Mouse (Mus musculus): Measurements from ENCODE around the gene Clec2g. TPM values are rescaled to one million over a fixed set of nuclear protein-coding genes. Genes with fewer than 3 reads are reported as not detected.
"Not testable (repeated sequence)": the region's sequence is repeated elsewhere in the genome, so short reads cannot be mapped to it uniquely, and the experiment has no call there.

Clec2g gene
- polyA plus RNA-seq, 1 experiment: not detected

DNA sequence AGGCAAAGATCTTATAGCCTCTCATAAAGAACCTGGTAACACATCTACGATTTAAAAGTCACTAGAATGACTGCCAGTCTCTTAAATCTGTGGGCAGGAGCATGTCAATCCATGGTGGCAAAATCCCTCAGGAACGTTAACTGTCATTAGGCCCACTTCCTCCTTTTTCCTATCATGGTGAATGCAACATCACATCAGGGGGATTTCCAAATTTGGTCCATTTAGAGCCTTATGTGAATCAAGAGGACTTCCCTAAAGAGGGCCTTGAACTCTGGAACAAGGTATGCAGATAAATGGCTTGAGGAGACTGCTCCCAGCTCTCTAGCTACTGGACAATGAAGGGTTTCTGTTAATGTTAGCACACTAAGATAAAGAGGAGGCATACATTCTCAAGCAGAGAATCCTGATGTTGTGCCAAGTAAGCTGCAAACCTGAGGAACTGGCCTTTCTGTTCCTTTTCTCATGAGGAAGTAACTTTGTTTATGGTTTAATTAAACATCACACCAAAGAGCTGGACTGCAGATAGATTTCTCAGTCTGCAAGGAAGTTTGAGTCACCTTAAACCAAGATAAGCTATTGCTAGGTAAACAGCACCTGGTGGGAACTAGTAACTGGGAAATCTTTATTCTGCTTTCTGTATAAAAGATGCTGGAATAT is 20.5 kb upstream of the Clec2g start:
- H3K27me3 ChIP-seq (ENCODE audit: control insufficient read depth, insufficient read depth, insufficient read length): no peaks in the 10 kb centered on the region
- TF ChIP-seq CTCF (IDR thresholded peaks at IDR 0.05; ENCODE audit: control insufficient read depth, insufficient read depth, insufficient read length) (no peak), CEBPB (IDR thresholded peaks at IDR 0.05; ENCODE audit: low read depth) (no peak)
- H3K79me3 ChIP-seq (ENCODE audit: low read depth): no peaks in the 10 kb centered on the region
- no peak overlapping the region for H3ac ChIP-seq (ENCODE audit: control insufficient read depth, insufficient read length, low read depth)
- no peaks in the 10 kb centered on the region for H3K36me3 ChIP-seq (ENCODE audit: control insufficient read depth, insufficient read depth)
- no peaks in the 10 kb centered on the region for H3K79me2 ChIP-seq (ENCODE audit: control insufficient read depth, insufficient read depth)
- no peak overlapping the region for H3K4me3 ChIP-seq (ENCODE audit: insufficient read depth, poor library complexity, severe bottlenecking)

DNA sequence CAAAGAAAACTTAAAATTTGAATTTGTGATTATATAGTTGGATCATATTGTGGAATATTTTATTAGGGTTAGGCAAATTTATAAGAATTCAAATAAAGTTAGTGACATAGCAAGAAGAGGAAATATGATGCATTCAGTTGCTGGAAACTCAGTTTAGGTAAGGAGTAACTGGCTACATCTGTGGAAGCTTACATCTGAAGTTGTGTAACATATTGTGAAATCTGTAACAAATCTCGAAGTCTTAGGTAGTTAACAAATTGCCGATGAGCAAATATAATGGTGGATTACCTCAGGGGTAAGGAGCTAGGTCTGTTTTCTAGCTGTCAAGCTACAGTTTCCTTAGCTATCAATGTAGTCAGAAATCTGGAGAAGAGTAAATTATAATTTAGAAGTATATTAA is 16.9 kb upstream of the Clec2g start:
- Histone ChIP-seq H3ac (ENCODE audit: control insufficient read depth, insufficient read length, low read depth) (no peak overlapping the region), H3K36me3 (ENCODE audit: control insufficient read depth, insufficient read depth) (no peaks in the 10 kb centered on the region), H3K27me3 (ENCODE audit: control insufficient read depth, insufficient read depth, insufficient read length) (no peaks in the 10 kb centered on the region), H3K79me3 (ENCODE audit: low read depth) (no peaks in the 10 kb centered on the region), H3K4me3 (ENCODE audit: insufficient read depth, poor library complexity, severe bottlenecking) (no peak overlapping the region), H3K79me2 (ENCODE audit: control insufficient read depth, insufficient read depth) (no peaks in the 10 kb centered on the region)
- TF ChIP-seq CEBPB (IDR thresholded peaks at IDR 0.05; ENCODE audit: low read depth) (no peak), MYOG (IDR thresholded peaks at IDR 0.05; ENCODE audit: control insufficient read depth, extremely low read depth, insufficient read length) (no peak), CTCF (IDR thresholded peaks at IDR 0.05; ENCODE audit: control insufficient read depth, insufficient read depth, insufficient read length) (no peak), USF1 (IDR thresholded peaks at IDR 0.05; ENCODE audit: low read depth) (no peak), FOSL1 (IDR thresholded peaks at IDR 0.05; ENCODE audit: insufficient read depth, low read length, poor library complexity, severe bottlenecking) (no peak), MYOD1 (IDR thresholded peaks at IDR 0.05; ENCODE audit: control insufficient read depth, insufficient read length, low read depth) (no peak)

DNA sequence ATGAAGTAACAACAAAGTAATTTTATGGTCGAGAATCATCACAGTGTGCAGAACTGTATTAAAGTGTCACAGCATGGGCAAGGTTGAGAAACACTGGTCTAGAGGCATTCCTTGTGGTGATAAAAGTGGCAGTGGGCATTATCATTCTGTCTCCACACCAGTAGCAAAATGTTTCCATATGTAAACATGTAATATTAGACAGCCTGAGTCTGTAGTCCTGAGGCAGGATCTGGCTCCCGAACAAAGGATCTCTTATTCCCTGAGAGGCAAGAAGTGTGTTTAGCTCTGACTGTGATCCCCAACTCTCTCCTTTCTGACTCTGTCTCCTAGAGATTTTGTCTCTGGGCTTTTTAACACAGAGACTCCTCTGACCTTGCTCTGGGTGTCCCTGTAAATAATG is 1.1 kb upstream of the Clec2g start:
- Histone ChIP-seq H3K27me3 (ENCODE audit: control insufficient read depth, insufficient read depth, insufficient read length) (no peaks in the 10 kb centered on the region), H3ac (ENCODE audit: control insufficient read depth, insufficient read length, low read depth) (no peak overlapping the region), H3K36me3 (ENCODE audit: control insufficient read depth, insufficient read depth) (no peaks in the 10 kb centered on the region), H3K79me2 (ENCODE audit: control insufficient read depth, insufficient read depth) (no peaks in the 10 kb centered on the region), H3K79me3 (ENCODE audit: low read depth) (no peaks in the 10 kb centered on the region), H3K4me3 (ENCODE audit: insufficient read depth, poor library complexity, severe bottlenecking) (no peak overlapping the region)
- TF ChIP-seq MYOD1 (IDR thresholded peaks at IDR 0.05; ENCODE audit: control insufficient read depth, insufficient read length, low read depth): no peak
- TF ChIP-seq CTCF (IDR thresholded peaks at IDR 0.05; ENCODE audit: control insufficient read depth, insufficient read depth, insufficient read length): no peak
- TF ChIP-seq USF1 (IDR thresholded peaks at IDR 0.05; ENCODE audit: low read depth): no peak
- TF ChIP-seq CEBPB (IDR thresholded peaks at IDR 0.05; ENCODE audit: low read depth): no peak
- no peak for TF ChIP-seq MYOG (IDR thresholded peaks at IDR 0.05; ENCODE audit: control insufficient read depth, extremely low read depth, insufficient read length)
- TF ChIP-seq MAX (IDR thresholded peaks at IDR 0.05): no peak
- TF ChIP-seq FOSL1 (IDR thresholded peaks at IDR 0.05; ENCODE audit: insufficient read depth, low read length, poor library complexity, severe bottlenecking): no peak

DNA sequence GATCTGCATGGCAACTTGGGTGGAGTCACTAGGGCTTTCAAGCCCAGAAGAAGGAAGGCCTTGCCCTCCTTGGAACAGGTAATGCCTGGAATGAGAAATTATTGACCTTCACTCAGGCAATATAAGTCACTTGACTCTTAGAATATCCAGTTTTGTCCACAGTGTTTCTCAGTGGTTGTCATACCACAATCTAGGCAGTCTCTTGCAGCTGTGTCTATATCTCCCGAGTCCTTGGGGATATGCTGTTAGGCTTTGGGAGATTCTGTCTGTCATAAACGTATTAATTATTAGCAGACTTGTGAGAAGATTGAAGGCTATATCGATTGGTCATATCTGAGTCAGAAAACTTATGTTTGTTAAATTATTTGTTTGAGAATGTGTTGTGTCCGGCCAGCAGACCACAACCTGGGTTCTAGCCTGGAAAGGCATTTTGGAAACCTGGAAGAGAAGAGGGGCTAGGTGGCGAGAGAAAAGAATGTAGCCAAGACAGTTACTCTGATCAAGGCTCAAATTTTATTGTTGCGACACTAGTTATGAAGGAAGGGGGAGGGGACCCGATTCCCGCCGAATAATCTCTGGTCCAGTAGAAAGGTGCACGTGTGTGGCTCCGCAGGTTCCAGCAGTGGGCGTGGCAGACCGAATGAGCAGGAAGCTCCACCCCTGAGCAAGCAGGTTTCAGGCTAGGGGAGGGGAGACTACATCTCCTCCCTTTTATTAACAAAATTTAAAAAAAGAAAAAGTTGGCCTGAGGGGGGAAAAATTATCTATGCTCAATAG is 1.9 kb downstream of the Clec2g start:
- not testable (repeated sequence) for H3K27me3 ChIP-seq (ENCODE audit: control insufficient read depth, insufficient read depth, insufficient read length); H3K36me3 ChIP-seq (ENCODE audit: control insufficient read depth, insufficient read depth); H3K4me3 ChIP-seq (ENCODE audit: insufficient read depth, poor library complexity, severe bottlenecking); H3K79me2 ChIP-seq (ENCODE audit: control insufficient read depth, insufficient read depth); H3K79me3 ChIP-seq (ENCODE audit: low read depth); H3ac ChIP-seq (ENCODE audit: control insufficient read depth, insufficient read length, low read depth)

DNA sequence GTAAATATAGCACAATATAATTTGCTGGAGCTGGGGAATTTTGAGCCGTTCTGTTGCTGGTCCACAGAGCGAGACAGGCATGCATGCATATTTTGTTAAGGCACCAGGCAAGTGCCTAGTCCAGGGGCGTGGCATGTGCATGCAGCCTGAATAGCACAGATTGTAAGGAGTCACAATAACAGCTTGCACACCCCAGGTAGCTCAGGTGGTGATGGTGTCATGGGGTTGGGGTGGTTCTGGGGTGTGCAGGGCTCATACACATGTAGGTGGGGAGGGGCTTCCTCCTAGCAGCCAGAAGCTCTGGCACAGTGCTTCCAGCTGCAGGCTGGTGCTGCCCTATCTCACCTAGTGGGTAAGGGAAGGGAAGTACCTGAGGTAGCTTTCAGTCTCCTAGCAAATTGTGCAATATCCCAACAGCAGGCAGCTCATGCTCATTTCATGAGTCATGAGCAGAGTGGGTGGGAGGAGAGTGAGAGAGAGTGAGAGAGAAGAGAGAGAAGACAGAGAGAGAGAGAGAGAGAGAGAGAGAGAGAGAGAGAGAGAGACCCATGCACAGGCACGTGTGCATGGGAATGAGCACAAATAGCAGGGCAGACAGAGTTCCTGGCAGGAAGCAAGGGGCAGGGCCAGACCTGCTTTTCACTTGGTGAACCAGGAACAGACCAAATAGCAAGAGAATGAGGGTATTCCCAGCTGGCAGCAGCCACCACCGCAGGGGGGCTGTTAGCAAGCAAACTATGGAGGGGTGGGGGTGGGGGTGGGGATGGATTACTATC is 7.7 kb downstream of the Clec2g start:
- no peak for TF ChIP-seq MYOG (IDR thresholded peaks at IDR 0.05; ENCODE audit: control insufficient read depth, extremely low read depth, insufficient read length)
- TF ChIP-seq MAX (IDR thresholded peaks at IDR 0.05): no peak
- TF ChIP-seq MYOD1 (IDR thresholded peaks at IDR 0.05; ENCODE audit: control insufficient read depth, insufficient read length, low read depth): no peak
- no peak for TF ChIP-seq CTCF (IDR thresholded peaks at IDR 0.05; ENCODE audit: control insufficient read depth, insufficient read depth, insufficient read length)
- no peak for TF ChIP-seq USF1 (IDR thresholded peaks at IDR 0.05; ENCODE audit: low read depth)
- no peak for TF ChIP-seq CEBPB (IDR thresholded peaks at IDR 0.05; ENCODE audit: low read depth)
- TF ChIP-seq FOSL1 (IDR thresholded peaks at IDR 0.05; ENCODE audit: insufficient read depth, low read length, poor library complexity, severe bottlenecking): no peak
- Histone ChIP-seq H3K4me3 (ENCODE audit: insufficient read depth, poor library complexity, severe bottlenecking) (no peak overlapping the region), H3K36me3 (ENCODE audit: control insufficient read depth, insufficient read depth) (no peaks in the 10 kb centered on the region)

More for the DNA sequence above, 7.7 kb downstream of the Clec2g start:
- Histone ChIP-seq H3K79me3 (ENCODE audit: low read depth) (no peaks in the 10 kb centered on the region), H3ac (ENCODE audit: control insufficient read depth, insufficient read length, low read depth) (no peak overlapping the region), H3K27me3 (ENCODE audit: control insufficient read depth, insufficient read depth, insufficient read length) (no peaks in the 10 kb centered on the region), H3K79me2 (ENCODE audit: control insufficient read depth, insufficient read depth) (no peaks in the 10 kb centered on the region)
